Mouse (Mus musculus) T-cell, adult 2 months (primary cell): ENCODE measurements at regions not wholly inside any gene's neighbourhood (a gene's known extent, or its start where the extent isn't known, plus 50 kb on each side); places are given as distances from the start of the nearest gene placed in this dataset.

ENCODE experiments used
- DNase-seq: peaks from one replicate; pipeline ENCODE4 v3.0.0; 2022; ENCODE audit warnings: low spot score

DNA sequence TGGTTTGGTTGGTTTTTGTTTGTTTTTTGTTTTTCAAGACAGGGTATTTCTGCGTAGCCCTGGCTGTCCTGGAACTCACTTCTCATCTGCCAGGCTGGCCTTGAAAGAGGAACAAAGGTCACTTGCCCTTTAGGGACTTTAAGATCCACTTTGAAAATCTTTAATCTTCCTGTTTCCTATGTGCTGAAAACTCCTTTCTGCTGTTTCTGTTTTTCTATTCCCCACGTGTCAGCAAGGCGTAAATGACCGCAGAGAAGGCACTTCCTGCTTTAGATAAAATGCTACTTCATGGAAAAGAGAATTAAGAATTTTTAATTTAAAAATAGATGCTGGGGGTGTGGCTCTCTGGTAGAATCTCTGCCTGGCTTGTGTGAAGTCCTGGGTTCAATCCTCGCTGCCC is 98.9 kb upstream of the Foxn2 start:
- no peak for DNase-seq

DNA sequence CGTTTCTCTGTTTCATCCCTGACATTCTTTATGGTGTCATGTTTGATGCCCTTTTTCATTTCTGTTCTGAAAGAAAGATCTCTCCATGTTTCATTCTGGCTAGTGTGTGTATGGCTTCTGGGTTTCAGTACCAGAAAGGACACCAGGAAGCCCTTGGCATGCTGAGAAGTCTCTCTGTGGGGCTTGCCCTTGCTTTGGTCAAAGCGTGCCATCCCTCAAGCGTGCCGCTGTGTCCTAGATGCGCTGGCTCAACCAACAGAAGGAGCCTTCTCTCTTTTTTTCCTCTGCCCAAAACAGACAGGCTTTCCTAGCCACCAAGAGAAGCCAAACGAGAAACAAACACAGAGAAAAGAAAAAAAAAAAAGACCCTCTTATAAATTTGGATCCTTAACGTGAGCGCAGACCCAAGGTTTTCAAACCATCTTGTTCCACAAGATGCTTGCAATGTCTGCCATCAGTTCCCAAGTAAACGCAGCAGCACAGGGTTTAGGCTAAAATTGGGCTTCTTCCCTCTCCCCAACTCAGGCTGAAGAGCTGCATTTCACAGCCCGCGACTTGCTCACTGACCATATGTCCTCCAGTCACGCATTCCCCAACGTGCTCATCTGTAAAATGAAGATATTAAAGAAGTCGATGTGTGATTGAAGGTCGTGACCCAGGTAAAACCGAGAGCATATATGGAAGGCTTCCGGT is 97.3 kb upstream of the Foxn2 start:
- DNase-seq: no peak

DNA sequence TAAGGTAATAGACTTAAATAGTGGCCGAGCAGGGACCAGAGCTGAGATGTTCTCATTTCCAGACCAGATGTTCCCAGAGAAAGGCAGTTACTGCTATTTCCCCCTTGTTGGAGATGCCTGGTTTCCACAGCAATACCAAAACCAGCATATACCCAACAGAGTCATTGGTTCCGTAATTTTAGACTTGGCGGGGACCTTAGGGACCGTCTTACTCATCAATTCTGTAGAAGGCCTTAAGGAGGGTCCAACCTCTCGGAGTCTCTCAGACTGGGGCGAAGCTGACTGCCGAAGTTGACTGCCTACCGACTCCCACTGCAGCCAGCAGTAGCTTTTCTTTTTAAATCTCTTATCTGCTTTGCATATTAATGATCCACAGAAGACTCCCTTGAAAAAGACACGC is 95.1 kb upstream of the Foxn2 start:
- no peak for DNase-seq

DNA sequence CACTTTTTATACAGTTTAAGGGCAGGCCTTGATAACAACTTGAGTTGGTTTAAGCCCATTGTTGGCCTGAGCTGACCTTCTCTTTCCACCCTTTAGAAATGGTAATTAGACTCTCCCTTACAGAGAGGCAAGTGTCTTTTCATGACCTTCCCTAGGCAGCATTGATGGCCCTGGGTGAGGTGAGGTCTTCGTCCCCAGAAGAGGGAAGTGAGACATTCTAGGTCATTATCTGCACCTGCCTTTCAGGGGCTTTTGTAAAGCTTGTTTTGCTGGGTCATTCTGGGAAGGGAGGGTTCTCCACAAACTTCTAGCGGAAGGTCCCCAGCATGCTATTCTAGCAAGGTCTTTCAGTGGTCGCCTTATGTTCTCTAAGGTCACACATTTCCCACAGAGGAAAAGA is 93.6 kb upstream of the Foxn2 start:
- DNase-seq: no peak

DNA sequence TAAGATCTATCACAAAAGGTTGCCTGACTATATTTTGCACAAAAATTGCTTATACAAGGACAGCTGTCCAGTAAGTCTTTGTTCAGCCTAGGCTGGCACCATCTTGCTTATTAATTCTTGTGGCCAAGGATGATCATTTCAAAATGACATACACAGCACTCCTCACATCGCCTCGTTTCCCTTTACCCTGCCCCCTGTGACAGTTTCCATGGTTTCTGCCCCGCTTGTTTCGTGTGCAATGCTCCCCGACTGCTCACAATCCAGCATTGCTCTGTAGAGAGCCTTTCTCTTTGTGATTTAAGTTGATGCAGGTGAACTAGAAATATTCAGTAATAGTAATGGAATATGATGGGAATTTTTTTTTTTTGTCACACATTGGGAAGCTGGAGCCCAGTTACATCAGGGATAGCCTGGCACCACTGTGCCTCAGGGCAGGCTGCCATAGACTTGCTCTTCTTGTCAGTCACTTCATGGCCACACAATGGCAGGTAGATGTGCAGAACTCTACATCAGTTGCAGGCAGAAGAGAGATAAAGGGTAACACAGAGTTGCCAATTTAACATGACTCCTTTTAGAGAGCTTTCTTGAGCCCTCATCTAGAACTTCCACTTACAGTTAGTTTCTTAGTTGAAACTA is 90.6 kb upstream of the Foxn2 start:
- DNase-seq: no peak

GRCm38 (mm10) chr17:88350986-88351385 is 89.5 kb upstream of the Foxn2 start:
- no peak for DNase-seq

DNA sequence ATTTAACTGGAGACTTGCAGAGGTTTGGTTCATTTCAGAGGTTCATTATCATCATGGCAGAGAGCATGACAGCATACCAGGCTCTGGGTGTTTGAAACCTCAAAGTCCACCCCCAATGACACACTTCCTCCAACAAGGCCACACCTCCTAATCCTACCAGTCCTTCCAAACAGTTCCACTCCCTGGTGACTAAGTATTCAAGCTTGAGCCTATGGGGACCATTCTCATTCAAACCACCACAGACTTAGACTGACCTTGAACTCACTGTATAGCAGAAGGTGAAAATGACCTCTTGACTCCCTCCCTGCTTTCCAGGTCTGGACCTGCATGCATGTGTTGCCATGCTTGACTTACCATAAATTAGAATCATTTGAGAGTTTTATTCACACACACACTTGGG is 87.6 kb upstream of the Foxn2 start:
- DNase-seq: no peak

DNA sequence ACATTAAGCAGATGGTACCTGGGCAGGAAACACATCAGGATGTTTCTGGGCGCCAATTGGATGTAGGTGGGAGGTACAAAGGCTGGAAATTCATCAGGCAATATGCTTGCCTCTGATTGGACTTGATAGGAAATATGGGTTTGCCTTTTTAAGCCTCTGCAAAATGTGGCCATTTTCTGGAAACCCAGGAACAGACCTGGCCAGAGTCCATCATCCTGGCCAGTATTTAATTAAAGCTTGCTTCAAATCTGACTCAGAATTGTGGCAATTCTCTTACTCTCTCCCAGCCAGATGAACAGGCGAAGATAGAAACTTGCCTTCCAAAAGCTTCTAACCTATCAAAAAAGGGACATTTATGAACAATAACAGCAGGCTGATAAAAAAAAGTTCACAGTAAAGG is 79.3 kb upstream of the Foxn2 start:
- DNase-seq: no peak

- DNase-seq: no peak
Measured at GRCm38 (mm10) chr17:88362404-88362803, 78.1 kb upstream of the Foxn2 start.

DNA sequence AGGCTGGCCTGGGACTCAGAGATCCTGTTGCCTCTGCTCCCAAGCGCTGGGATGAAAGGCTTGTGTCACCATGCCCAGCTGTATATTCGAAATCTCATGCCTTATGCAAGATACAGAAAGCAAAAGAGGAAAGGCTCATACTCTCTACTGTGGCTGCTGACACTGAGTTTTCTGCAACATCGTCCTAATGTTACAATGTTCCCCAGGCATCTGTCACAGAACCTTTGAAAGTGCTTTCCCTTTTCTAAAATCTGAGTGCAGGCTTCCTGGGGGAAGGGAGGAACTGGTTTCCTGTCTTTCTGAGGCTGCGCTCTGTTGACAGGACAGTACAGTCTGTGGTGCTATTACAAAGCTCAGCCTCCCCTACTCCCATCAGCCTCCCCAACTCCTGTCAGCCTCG is 72.6 kb upstream of the Foxn2 start:
- DNase-seq: no peak

DNA sequence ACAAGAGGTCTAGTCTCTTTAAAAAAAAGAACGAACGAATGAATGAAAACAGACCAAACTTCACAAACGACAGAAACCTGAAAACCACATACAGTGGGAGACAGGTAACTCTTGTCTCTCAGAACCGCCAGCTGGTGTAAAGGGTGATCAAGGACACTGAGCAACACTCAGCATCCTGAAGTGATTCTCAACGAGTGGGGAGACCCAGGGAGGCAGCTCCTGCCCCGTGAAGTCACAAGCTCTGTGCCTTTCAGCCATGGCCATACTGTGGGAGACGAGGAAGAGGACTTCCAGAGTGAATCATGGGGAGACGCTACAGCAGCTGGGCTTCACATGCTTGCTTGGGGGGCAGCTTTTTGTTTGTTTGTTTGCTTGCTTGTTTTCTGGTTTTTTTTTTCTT is 70.5 kb upstream of the Foxn2 start:
- no peak for DNase-seq

- no peak for DNase-seq
Measured at GRCm38 (mm10) chr17:88370676-88371075, 69.8 kb upstream of the Foxn2 start.

GRCm38 (mm10) chr17:88378505-88378904 is 62.0 kb upstream of the Foxn2 start:
- DNase-seq: no peak

DNA sequence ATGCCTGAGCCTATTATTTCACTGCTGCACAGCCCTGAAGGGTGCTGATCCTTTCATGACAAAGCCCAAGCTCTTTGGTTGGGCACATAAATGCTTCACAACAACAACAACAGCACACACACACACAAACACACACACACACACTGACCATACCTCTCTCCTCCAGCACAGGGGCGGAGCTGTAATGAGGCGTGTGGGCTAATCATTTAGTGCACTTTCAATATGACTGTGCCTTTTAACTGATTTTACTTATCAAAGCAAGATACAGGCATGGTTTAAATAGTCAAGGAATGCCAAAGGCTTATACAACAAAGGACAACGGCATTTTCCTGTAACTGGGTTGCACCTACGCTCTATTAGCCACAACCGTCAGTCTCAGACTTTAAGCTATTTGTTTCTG is 61.1 kb upstream of the Foxn2 start:
- no peak for DNase-seq

DNA sequence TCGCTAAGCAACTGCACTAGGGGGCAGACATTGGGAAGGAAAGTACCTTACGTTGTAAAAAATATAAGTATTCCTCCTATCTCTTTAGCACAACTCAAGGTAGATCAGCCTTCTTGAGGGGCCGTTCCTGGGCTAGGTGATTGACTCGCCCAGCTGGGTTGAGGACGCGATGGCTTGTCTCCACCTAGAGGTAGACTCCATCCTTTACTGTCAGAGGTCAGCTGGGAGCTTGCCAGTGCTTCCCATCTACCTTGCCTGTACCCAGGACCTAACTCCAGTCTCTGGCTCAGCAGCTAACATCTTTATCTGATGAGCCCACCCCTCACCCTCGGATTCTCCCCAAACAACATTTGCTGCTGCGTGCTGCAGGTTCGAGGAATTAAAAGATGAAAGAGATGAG is 59.4 kb upstream of the Foxn2 start:
- DNase-seq: no peak

GRCm38 (mm10) chr17:88383447-88383846 is 57.1 kb upstream of the Foxn2 start:
- no peak for DNase-seq

GRCm38 (mm10) chr17:88388441-88388951 is 52.0 kb upstream of the Foxn2 start:
- DNase-seq: no peak

DNA sequence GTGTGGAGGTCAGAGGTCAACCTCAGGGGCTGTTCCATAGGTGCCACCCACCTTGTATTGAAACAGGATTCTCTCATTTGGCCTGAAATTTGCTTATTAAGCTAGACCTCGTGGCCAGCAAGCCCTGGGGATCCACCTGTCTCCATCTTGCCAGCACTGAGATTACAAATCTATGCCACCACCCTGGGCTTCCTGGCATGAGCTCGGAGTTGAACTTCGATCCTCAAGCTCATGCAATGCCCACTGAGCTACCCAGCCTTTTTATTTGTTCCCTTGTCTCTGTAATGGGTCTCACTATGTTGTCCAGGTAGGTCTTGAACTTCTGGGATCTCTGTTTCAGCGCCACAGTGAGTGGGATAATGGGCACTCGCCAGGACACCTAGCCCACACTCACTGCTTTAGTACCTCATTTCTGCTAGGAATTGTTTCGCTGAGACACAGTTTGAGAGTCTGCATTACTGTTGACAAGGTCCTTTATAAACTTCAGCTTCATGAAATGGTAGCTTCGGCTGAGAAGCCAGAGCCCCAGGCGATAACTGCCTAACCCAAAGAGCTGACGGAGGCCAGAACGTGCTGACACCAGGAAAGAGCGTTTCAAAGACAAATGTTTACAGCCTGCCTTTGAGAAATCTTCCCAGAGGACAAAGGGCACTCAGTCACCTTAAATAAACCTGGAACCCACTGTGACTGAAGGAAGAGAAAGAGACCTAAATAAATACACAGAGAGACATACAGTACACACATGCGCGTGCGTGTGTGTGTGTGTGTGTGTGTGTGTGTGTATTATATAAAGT is 50.6 kb upstream of the Foxn2 start:
- no peak for DNase-seq
